Mouse (Mus musculus) G1E (cell line): ENCODE results near the gene Cwc22. TPM values are rescaled to one million over a fixed set of nuclear protein-coding genes. Genes with fewer than 3 reads are reported as not detected.

ENCODE experiments used
- ATAC-seq: 2 replicates; pipeline ENCODE4 v1.8.0; 2016; ENCODE audit warnings: mild to moderate bottlenecking; ENCODE audit not compliant: insufficient number of reproducible peaks, poor library complexity, low FRiP score, severe bottlenecking; ENCODE audit errors: extremely low read depth
- DNase-seq: peaks from one replicate; pipeline ENCODE4 v3.0.0; 2012; ENCODE audit warnings: low spot score
- H3K27me3 ChIP-seq: 2 replicates; pipeline ENCODE4 v1.6.1; 2012; ENCODE audit warnings: mild to moderate bottlenecking, low read length, inconsistent platforms; ENCODE audit not compliant: insufficient read depth
- H3K36me3 ChIP-seq: replicated peaks from 2 replicates; pipeline ENCODE3; 2012; ENCODE audit warnings: mild to moderate bottlenecking, inconsistent platforms
- H3K4me1 ChIP-seq: 2 replicates; pipeline ENCODE4 v1.6.1; 2012; ENCODE audit warnings: low read depth, low read length, inconsistent platforms, mixed read lengths; ENCODE audit not compliant: insufficient read depth
- H3K4me3 ChIP-seq: 2 replicates; pipeline ENCODE4 v1.5.1; 2012; ENCODE audit warnings: low read depth, mild to moderate bottlenecking, inconsistent platforms, low read length, moderate library complexity, mixed read lengths
- H3K9me3 ChIP-seq: replicated peaks from 2 replicates; pipeline ENCODE4 v1.6.1; 2012; ENCODE audit warnings: inconsistent platforms
- CTCF ChIP-seq: IDR thresholded peaks from 2 replicates; pipeline ENCODE4 v1.5.1; 2012; ENCODE audit warnings: low read depth, low read length, inconsistent platforms, mixed read lengths
- GATA1 ChIP-seq: IDR thresholded peaks from 2 replicates; pipeline ENCODE4 v1.6.1; 2012; ENCODE audit warnings: borderline replicate concordance, low read length, inconsistent platforms, mixed read lengths
- GATA2 ChIP-seq: IDR thresholded peaks from 2 replicates; pipeline ENCODE4 v1.6.1; 2012; ENCODE audit warnings: low read depth, low read length, inconsistent platforms, borderline replicate concordance
- POLR2AphosphoS5 ChIP-seq: IDR thresholded peaks from 2 replicates; pipeline ENCODE4 v1.6.1; 2012; ENCODE audit warnings: low read depth, low read length, inconsistent platforms; ENCODE audit not compliant: insufficient replicate concordance
- TAL1 ChIP-seq: conservative IDR thresholded peaks from 2 replicates; pipeline ENCODE4 v1.6.1; 2012; ENCODE audit warnings: low read depth, low read length, inconsistent platforms, mixed read lengths
- polyA plus RNA-seq: library from polyadenylated mRNA; stranded (reverse); fragments of >175 nt; gene quantifications from 2 replicates; pipeline ENCODE4 v1.2.3, GENCODE M21; 2012
- total RNA-seq, 2 experiments: library from RNA; stranded (forward) in 1 of 2; stranded (reverse) in 1 of 2; fragments of 200-1000 nt in 1 of 2; fragments of >200 nt in 1 of 2; fragmentation: Nextera tagmentation in 1 of 2; gene quantifications; 2 replicates each; pipeline ENCODE4 v1.2.3; 2014 to 2017

Gene Cwc22
- total and polyA plus RNA-seq, 3 experiments = 22.5 to 106 (median 84.4) TPM

DNA sequence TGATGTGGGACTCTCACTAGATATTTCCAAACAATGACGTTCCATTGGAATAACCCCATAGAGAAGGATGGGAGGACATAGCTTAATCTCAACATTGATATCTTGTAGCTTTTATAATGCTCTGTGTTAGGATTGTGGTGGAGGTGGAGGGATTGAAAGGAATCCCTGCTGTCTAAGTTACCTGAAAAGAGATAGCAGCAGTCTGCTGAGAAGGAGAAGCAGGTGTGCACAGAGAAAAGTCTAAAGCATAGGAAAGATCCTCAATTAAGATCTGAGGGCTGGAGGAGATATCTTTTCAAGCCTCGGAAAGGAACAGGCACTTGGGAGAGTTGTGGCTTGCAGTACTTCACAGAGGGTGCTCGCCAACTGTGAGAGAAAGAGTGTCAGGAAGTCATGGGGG is 32.1 kb upstream of the Cwc22 start:
- Histone ChIP-seq H3K36me3 (no peaks in the 10 kb centered on the region), H3K9me3 (peaks cover 3% of the 10 kb centered on the region), H3K4me3 (no peak overlapping the region), H3K27me3 (no peaks in the 10 kb centered on the region), H3K4me1 (no peaks in the 10 kb centered on the region)
- ATAC-seq = no peak
- TF ChIP-seq POLR2AphosphoS5 (no peak), TAL1 (no peak), GATA1 (no peak), CTCF (no peak), GATA2 (no peak)
- DNase-seq = no peak

DNA sequence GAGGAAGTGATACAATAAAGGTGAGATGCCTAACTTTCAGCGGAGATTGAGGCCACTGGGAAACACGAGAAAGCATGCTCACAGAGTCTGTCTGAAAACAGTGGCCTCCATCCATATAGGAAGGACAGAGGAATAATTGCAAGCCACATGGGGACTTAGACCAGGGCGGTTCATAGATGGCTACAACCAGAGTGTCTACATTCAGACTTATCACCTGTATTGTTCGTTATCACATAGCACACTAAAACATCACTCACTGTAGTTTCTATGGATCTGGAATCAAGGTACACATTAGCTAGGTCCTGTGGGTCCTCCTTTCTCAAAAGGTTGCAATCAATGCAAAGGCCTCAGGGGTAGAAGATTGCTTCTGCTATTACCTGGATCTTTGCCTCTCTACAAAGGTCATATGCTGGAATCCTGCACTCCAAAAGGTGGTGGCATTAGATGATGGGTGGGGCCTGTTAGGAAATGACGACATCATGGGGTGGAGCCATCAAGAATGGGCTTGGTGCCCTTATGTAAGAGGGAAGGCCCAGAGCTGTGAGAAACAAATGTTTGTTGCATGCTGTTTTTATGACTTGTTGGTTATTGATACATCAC is 30.2 kb upstream of the Cwc22 start:
- Histone ChIP-seq H3K27me3 (no peaks in the 10 kb centered on the region), H3K36me3 (no peaks in the 10 kb centered on the region), H3K4me3 (no peak overlapping the region), H3K4me1 (no peaks in the 10 kb centered on the region), H3K9me3 (peaks cover 3% of the 10 kb centered on the region)
- TF ChIP-seq CTCF (no peak), GATA2 (no peak), POLR2AphosphoS5 (no peak), GATA1 (no peak), TAL1 (no peak)
- ATAC-seq (no peak), DNase-seq (no peak)

DNA sequence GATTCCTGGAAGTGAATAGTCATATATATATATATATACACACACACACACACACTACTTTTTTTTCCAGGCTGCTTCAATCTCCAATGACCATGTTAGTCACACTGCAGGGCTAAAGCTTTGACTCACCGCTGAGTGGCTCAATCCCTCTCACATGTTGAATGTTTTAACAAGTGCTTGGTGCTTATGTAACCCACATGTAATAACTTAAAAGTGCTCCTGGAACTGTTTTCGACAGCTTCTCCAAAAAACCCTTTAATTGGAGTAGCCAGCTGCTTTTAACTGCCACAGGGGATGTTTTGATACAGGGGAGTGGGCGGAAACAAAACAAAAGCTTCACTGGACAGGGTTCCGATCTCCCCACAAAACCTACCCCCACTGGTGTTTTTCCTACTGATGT is 29.4 kb upstream of the Cwc22 start:
- DNase-seq (no peak), ATAC-seq (no peak)
- H3K36me3 ChIP-seq = no peaks in the 10 kb centered on the region
- H3K9me3 ChIP-seq = peaks cover 3% of the 10 kb centered on the region
- no peak for TF ChIP-seq GATA1
- no peak for TF ChIP-seq POLR2AphosphoS5
- TF ChIP-seq TAL1 = no peak
- no peak for TF ChIP-seq GATA2
- TF ChIP-seq CTCF = no peak
- H3K4me3 ChIP-seq = no peak overlapping the region
- H3K4me1 ChIP-seq = no peaks in the 10 kb centered on the region
- no peaks in the 10 kb centered on the region for H3K27me3 ChIP-seq

- no peak overlapping the region for H3K4me3 ChIP-seq
- H3K27me3 ChIP-seq = no peaks in the 10 kb centered on the region
- no peaks in the 10 kb centered on the region for H3K4me1 ChIP-seq
- H3K9me3 ChIP-seq = peaks cover 3% of the 10 kb centered on the region
- ATAC-seq (no peak), DNase-seq (no peak)
- no peaks in the 10 kb centered on the region for H3K36me3 ChIP-seq
- TF ChIP-seq GATA2 = no peak
- no peak for TF ChIP-seq CTCF
- no peak for TF ChIP-seq TAL1
- TF ChIP-seq GATA1 = no peak
- no peak for TF ChIP-seq POLR2AphosphoS5
Observed at GRCm38 (mm10) chr2:77974986-77975385, 28.8 kb upstream of the Cwc22 start.

DNA sequence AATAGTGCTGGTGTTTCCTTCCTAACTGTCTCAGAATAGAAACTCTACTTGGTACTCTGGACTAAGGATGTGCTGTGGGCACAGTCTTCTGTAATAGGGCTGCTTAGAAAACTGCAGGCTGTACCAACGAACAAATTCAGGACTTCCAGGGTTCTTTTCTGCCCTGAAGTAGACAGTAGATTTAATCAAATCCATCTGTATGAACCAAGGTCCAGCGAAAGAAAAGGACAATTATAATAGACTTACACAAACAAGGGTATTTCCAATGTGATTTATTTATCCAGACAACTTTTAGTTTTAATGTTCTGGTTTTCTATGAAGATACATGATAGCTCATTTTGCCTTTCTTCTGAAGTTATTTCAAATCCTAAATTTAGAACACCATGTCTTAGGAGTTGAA is 28.2 kb upstream of the Cwc22 start:
- TF ChIP-seq CTCF (no peak), POLR2AphosphoS5 (no peak)
- no peak overlapping the region for H3K4me3 ChIP-seq
- H3K36me3 ChIP-seq = no peaks in the 10 kb centered on the region
- peaks cover 3% of the 10 kb centered on the region for H3K9me3 ChIP-seq
- no peaks in the 10 kb centered on the region for H3K4me1 ChIP-seq
- ATAC-seq (no peak), DNase-seq (no peak)
- H3K27me3 ChIP-seq = peaks cover 3% of the 10 kb centered on the region; the same call in 1 of the 2 replicates

- DNase-seq (no peak), ATAC-seq (no peak)
- Histone ChIP-seq H3K27me3 (peaks cover 3% of the 10 kb centered on the region; the same call in 1 of the 2 replicates), H3K9me3 (peaks cover 3% of the 10 kb centered on the region), H3K4me1 (no peaks in the 10 kb centered on the region), H3K4me3 (no peak overlapping the region), H3K36me3 (no peaks in the 10 kb centered on the region)
- TF ChIP-seq CTCF (no peak), TAL1 (no peak), POLR2AphosphoS5 (no peak)
Observed at GRCm38 (mm10) chr2:77973296-77973695, 27.1 kb upstream of the Cwc22 start.
